Mouse (Mus musculus) stomach, embryonic 15.5 days (tissue): Measurements from ENCODE around the gene Rps2. TPM values are rescaled to one million over a fixed set of nuclear protein-coding genes. Genes with fewer than 3 reads are reported as not detected.

Source experiments
- ATAC-seq: fragments of 200-750 bp; cut with Nextera tagmentation; 2 replicates; pipeline ENCODE4 v1.8.0; 2017; ENCODE audit warnings: low read depth, moderate number of reproducible peaks, moderate TSS enrichment; ENCODE audit not compliant: insufficient read depth, low FRiP score
- H3K27ac ChIP-seq: fragments of 300-500 bp; sonication (generic); 2 replicates; pipeline ENCODE4 v1.5.1; 2015; ENCODE audit warnings: mild to moderate bottlenecking, inconsistent platforms
- H3K27me3 ChIP-seq: fragments of 300-500 bp; sonication (generic); replicated peaks from 2 replicates; pipeline ENCODE4 v1.6.1; 2015; ENCODE audit warnings: inconsistent platforms
- H3K36me3 ChIP-seq: fragments of 300-500 bp; sonication (generic); 2 replicates; pipeline ENCODE4 v1.6.1; 2015; ENCODE audit warnings: inconsistent platforms
- H3K4me1 ChIP-seq: fragments of 300-500 bp; sonication (generic); 2 replicates; pipeline ENCODE4 v1.6.1; 2015; ENCODE audit warnings: inconsistent platforms
- H3K4me2 ChIP-seq: fragments of 300-500 bp; sonication (generic); 2 replicates; pipeline ENCODE4 v1.6.1; 2015; ENCODE audit warnings: mild to moderate bottlenecking, inconsistent platforms
- H3K4me3 ChIP-seq: fragments of 300-500 bp; sonication (generic); replicated peaks from 2 replicates; pipeline ENCODE4 v1.5.1; 2015; ENCODE audit warnings: inconsistent platforms
- H3K9ac ChIP-seq: fragments of 300-500 bp; sonication (generic); 2 replicates; pipeline ENCODE4 v1.6.1; 2015; ENCODE audit warnings: inconsistent platforms
- H3K9me3 ChIP-seq: fragments of 300-500 bp; sonication (generic); 2 replicates; pipeline ENCODE4 v1.6.1; 2016; ENCODE audit warnings: inconsistent platforms
- WGBS: fragments of 180-500 bp; shearing (Covaris S2); methylation state at CpG from one replicate; pipeline ENCODE4 v1.1.7; 2015; 5-methylcytosine and 5-hydroxymethylcytosine counted together
- polyA plus RNA-seq: library from polyadenylated mRNA; unstranded; fragments of >200 nt; fragmentation: Nextera tagmentation; extraction: Ambion mirVana; gene quantifications from 2 replicates; pipeline ENCODE4 v1.2.1, GENCODE M21; 2015

Rps2 gene
- polyA plus RNA-seq, 1 experiment from 2014 or later: 1,497 TPM

- ATAC-seq: no peak
- Histone ChIP-seq H3K36me3 (peaks cover 18% of the 10 kb centered on the region), H3K4me1 (peaks cover 20% of the 10 kb centered on the region), H3K4me3 (peak overlapping the region; percentile 86), H3K27ac (peak overlapping the region; percentile 90), H3K9me3 (no peaks in the 10 kb centered on the region), H3K9ac (peak overlapping the region; percentile 77), H3K27me3 (no peaks in the 10 kb centered on the region), H3K4me2 (peak overlapping the region; percentile 80)
- WGBS: 2% methylated on average over 12 of the region's 12 CpGs
Observed at GRCm38 (mm10) chr17:24723122-24723880, 5.4 kb downstream of the Rps2 start.

GRCm38 (mm10) chr17:24723881-24724180, 5.9 kb downstream of the Rps2 start:
- peak; percentile 3; the same call in 1 of the 2 replicates for ATAC-seq
- peak overlapping the region; percentile 80 for H3K4me2 ChIP-seq
- peaks cover 14% of the 10 kb centered on the region for H3K36me3 ChIP-seq
- H3K9me3 ChIP-seq: no peaks in the 10 kb centered on the region
- peak overlapping the region; percentile 77 for H3K9ac ChIP-seq
- 0% methylated on average over 15 of the region's 15 CpGs for WGBS
- H3K27ac ChIP-seq: peak overlapping the region; percentile 90
- H3K4me3 ChIP-seq: peak overlapping the region; percentile 86
- H3K4me1 ChIP-seq: peaks cover 20% of the 10 kb centered on the region
- H3K27me3 ChIP-seq: no peaks in the 10 kb centered on the region

GRCm38 (mm10) chr17:24724184-24724583, 6.3 kb downstream of the Rps2 start, which contains the start of gene Ndufb10:
Gene Ndufb10 (minus strand): TSS chr17:24724478.
- Histone ChIP-seq H3K36me3 (peaks cover 14% of the 10 kb centered on the region), H3K9me3 (no peaks in the 10 kb centered on the region), H3K27ac (peak within 1 kb of the TSS; percentile 90), H3K4me2 (peak within 1 kb of the TSS; percentile 80), H3K9ac (peak within 1 kb of the TSS; percentile 77), H3K4me1 (peaks cover 20% of the 10 kb centered on the region), H3K27me3 (no peaks in the 10 kb centered on the region), H3K4me3 (peak within 1 kb of the TSS; percentile 86)
- ATAC-seq: peak; percentile 73
- under 1% methylated on average over 30 of the region's 30 CpGs for WGBS

- Histone ChIP-seq H3K9me3 (no peaks in the 10 kb centered on the region), H3K27ac (no peak overlapping the region), H3K4me2 (no peak overlapping the region), H3K9ac (no peak overlapping the region), H3K27me3 (no peaks in the 10 kb centered on the region), H3K4me1 (peaks cover 20% of the 10 kb centered on the region), H3K4me3 (no peak overlapping the region), H3K36me3 (peaks cover 14% of the 10 kb centered on the region)
- ATAC-seq: no peak
- 76% methylated on average over 3 of the region's 3 CpGs for WGBS
Observed at GRCm38 (mm10) chr17:24725637-24726390, 7.9 kb downstream of the Rps2 start.

- Histone ChIP-seq H3K27ac (no peak within 1 kb of the TSS), H3K4me3 (no peak within 1 kb of the TSS), H3K4me1 (peaks cover 6% of the 10 kb centered on the region), H3K4me2 (no peak within 1 kb of the TSS), H3K36me3 (0 out of 2 replicates have a peak, but pooled peaks cover 2% of the 10 kb centered on the region), H3K9me3 (no peaks in the 10 kb centered on the region), H3K9ac (no peak within 1 kb of the TSS), H3K27me3 (no peaks in the 10 kb centered on the region)
- WGBS: 63% methylated on average over 2 of the region's 2 CpGs
- no peak for ATAC-seq
Observed at GRCm38 (mm10) chr17:24727618-24728017, 9.7 kb downstream of the Rps2 start, which contains the start of gene Rpl3l. Gene Rpl3l (plus strand): TSS chr17:24727820.

GRCm38 (mm10) chr17:24728184-24728583, 10.3 kb downstream of the Rps2 start:
- Histone ChIP-seq H3K4me3 (no peak overlapping the region), H3K36me3 (no peaks in the 10 kb centered on the region), H3K9me3 (no peaks in the 10 kb centered on the region), H3K4me2 (no peak overlapping the region), H3K9ac (no peak overlapping the region), H3K4me1 (peaks cover 2% of the 10 kb centered on the region), H3K27me3 (no peaks in the 10 kb centered on the region), H3K27ac (no peak overlapping the region)
- no peak for ATAC-seq
- 69% methylated on average over 17 of the region's 17 CpGs for WGBS

- Histone ChIP-seq H3K4me2 (no peak overlapping the region), H3K27ac (no peak overlapping the region), H3K4me1 (no peaks in the 10 kb centered on the region), H3K9ac (no peak overlapping the region), H3K9me3 (no peaks in the 10 kb centered on the region), H3K27me3 (no peaks in the 10 kb centered on the region), H3K36me3 (no peaks in the 10 kb centered on the region), H3K4me3 (no peak overlapping the region)
- WGBS: 56% methylated on average over 6 of the region's 6 CpGs
- ATAC-seq: no peak
Observed at GRCm38 (mm10) chr17:24729067-24729466, 11.2 kb downstream of the Rps2 start.

GRCm38 (mm10) chr17:24730787-24731186, 12.9 kb downstream of the Rps2 start:
- no peak overlapping the region for H3K4me2 ChIP-seq
- H3K9ac ChIP-seq: no peak overlapping the region
- H3K4me1 ChIP-seq: 0 out of 2 replicates have a peak, but pooled peaks cover 3% of the 10 kb centered on the region
- 81% methylated on average over 14 of the region's 14 CpGs for WGBS
- no peaks in the 10 kb centered on the region for H3K27me3 ChIP-seq
- ATAC-seq: no peak
- H3K4me3 ChIP-seq: no peak overlapping the region
- no peaks in the 10 kb centered on the region for H3K9me3 ChIP-seq
- H3K27ac ChIP-seq: no peak overlapping the region
- no peaks in the 10 kb centered on the region for H3K36me3 ChIP-seq

GRCm38 (mm10) chr17:24732233-24732935, 14.5 kb downstream of the Rps2 start:
- Histone ChIP-seq H3K4me1 (peaks cover 11% of the 10 kb centered on the region; the same call in 1 of the 2 replicates), H3K4me3 (no peak overlapping the region), H3K9me3 (no peaks in the 10 kb centered on the region), H3K27me3 (no peaks in the 10 kb centered on the region), H3K9ac (no peak overlapping the region), H3K27ac (no peak overlapping the region), H3K36me3 (no peaks in the 10 kb centered on the region), H3K4me2 (no peak overlapping the region)
- WGBS: 76% methylated on average over 12 of the region's 12 CpGs
- ATAC-seq: no peak

- Histone ChIP-seq H3K36me3 (no peaks in the 10 kb centered on the region), H3K4me3 (no peak overlapping the region), H3K27me3 (no peaks in the 10 kb centered on the region), H3K4me2 (no peak overlapping the region), H3K9me3 (no peaks in the 10 kb centered on the region), H3K4me1 (peaks cover 11% of the 10 kb centered on the region; the same call in 1 of the 2 replicates), H3K27ac (no peak overlapping the region), H3K9ac (no peak overlapping the region)
- WGBS: 87% methylated on average over 21 of the region's 21 CpGs
- ATAC-seq: no peak
Observed at GRCm38 (mm10) chr17:24733434-24734050, 15.6 kb downstream of the Rps2 start.

GRCm38 (mm10) chr17:24734513-24734912, 16.6 kb downstream of the Rps2 start:
- Histone ChIP-seq H3K4me1 (peaks cover 14% of the 10 kb centered on the region; the same call in 1 of the 2 replicates), H3K4me3 (no peak overlapping the region), H3K9me3 (no peaks in the 10 kb centered on the region), H3K27ac (no peak overlapping the region), H3K27me3 (no peaks in the 10 kb centered on the region), H3K4me2 (no peak overlapping the region), H3K36me3 (no peaks in the 10 kb centered on the region), H3K9ac (no peak overlapping the region)
- 83% methylated on average over 1 of the region's 1 CpGs for WGBS
- no peak for ATAC-seq
